Mouse (Mus musculus) limb, embryonic 10.5 days (tissue): Measurements from ENCODE around the gene Syce2. TPM values are rescaled to one million over a fixed set of nuclear protein-coding genes. Genes with fewer than 3 reads are reported as not detected.
A peak's percentile ranks its signal among the peaks of the same experiment; 100 is the strongest.

Source experiments
- DNase-seq: peaks from one replicate; pipeline ENCODE4 v3.0.0-alpha.2; 2017; ENCODE audit warnings: low spot score
- H3K27ac ChIP-seq: fragments of 300-500 bp; sonication (generic); 2 replicates; pipeline ENCODE4 v1.5.1; 2016; ENCODE audit warnings: mild to moderate bottlenecking
- H3K27me3 ChIP-seq: fragments of 300-500 bp; sonication (generic); 2 replicates; pipeline ENCODE4 v1.6.1; 2016; ENCODE audit warnings: low read depth, mild to moderate bottlenecking; ENCODE audit not compliant: poor library complexity, severe bottlenecking
- H3K36me3 ChIP-seq: fragments of 300-500 bp; sonication (generic); 2 replicates; pipeline ENCODE4 v1.6.1; 2016; ENCODE audit warnings: mild to moderate bottlenecking, moderate library complexity
- H3K4me1 ChIP-seq: fragments of 300-500 bp; sonication (generic); 2 replicates; pipeline ENCODE4 v1.6.1; 2016
- H3K4me3 ChIP-seq: fragments of 300-500 bp; sonication (generic); 2 replicates; pipeline ENCODE4 v1.5.1; 2016; ENCODE audit warnings: mild to moderate bottlenecking, moderate library complexity
- H3K9me3 ChIP-seq: fragments of 300-500 bp; sonication (generic); replicated peaks from 2 replicates; pipeline ENCODE4 v1.6.1; 2016; ENCODE audit warnings: mild to moderate bottlenecking
- WGBS: fragments of 180-500 bp; shearing (Covaris S2); methylation state at CpG from one replicate; pipeline ENCODE4 v1.1.7; 2016; 5-methylcytosine and 5-hydroxymethylcytosine counted together
- polyA plus RNA-seq: library from polyadenylated mRNA; unstranded; fragments of >200 nt; fragmentation: Nextera tagmentation; extraction: Ambion mirVana; gene quantifications from 2 replicates; pipeline ENCODE4 v1.2.1, GENCODE M21; 2016

The Syce2 gene
- polyA plus RNA-seq, 1 experiment from 2014 or later, result 92.8 TPM

DNA sequence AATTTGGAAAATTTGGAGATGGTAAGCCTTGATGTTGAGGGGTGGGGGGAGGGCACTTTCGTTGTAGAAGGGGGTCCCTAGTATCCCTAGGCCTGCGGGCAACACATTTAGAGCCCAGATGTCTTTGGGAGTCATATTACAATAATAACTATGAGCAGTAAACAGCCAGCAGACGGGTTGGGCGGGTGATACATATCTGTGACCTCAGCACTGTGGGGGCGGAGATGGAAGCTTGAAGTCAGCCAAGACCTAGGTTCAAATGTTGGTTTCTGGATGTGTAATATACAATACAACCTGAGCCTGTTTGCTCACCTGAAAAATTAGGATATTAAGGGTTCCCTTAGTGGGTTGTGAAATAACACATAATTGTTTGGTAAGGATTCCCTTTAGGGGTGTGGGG lies 38.0 kb downstream of the Syce2 start:
- WGBS, result 79% methylated on average over 5 of the region's 5 CpGs
- Histone ChIP-seq H3K36me3 (0 out of 2 replicates have a peak, but pooled peaks cover 5% of the 10 kb centered on the region), H3K27ac (no peak overlapping the region), H3K4me1 (peaks cover 32% of the 10 kb centered on the region), H3K4me3 (no peak overlapping the region), H3K27me3 (peaks cover 64% of the 10 kb centered on the region), H3K9me3 (no peaks in the 10 kb centered on the region)
- DNase-seq, result no peak

DNA sequence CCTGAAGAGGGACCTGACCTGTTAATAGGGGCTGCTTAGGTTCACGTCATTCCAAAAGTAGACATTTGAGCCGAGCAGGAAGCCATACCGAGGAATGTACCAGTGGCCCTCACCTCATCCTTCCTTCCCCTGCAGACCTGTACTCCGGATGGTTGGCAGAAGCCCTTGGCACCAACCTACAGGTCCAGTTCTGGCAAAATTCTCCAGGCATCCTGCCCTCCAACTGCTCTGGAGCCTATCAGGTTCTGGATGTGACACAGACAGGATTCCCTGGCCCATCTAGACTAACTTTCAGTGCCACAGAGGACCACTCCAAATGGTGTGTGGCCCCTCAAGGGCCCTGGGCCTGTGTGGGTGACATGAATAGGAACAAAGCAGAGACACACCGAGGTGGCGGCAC lies 38.6 kb downstream of the Syce2 start:
- Histone ChIP-seq H3K36me3 (0 out of 2 replicates have a peak, but pooled peaks cover 5% of the 10 kb centered on the region), H3K9me3 (no peaks in the 10 kb centered on the region), H3K27me3 (peaks cover 70% of the 10 kb centered on the region), H3K4me1 (peaks cover 32% of the 10 kb centered on the region), H3K27ac (no peak overlapping the region), H3K4me3 (no peak overlapping the region)
- no peak for DNase-seq
- 85% methylated on average over 6 of the region's 6 CpGs for WGBS

DNA sequence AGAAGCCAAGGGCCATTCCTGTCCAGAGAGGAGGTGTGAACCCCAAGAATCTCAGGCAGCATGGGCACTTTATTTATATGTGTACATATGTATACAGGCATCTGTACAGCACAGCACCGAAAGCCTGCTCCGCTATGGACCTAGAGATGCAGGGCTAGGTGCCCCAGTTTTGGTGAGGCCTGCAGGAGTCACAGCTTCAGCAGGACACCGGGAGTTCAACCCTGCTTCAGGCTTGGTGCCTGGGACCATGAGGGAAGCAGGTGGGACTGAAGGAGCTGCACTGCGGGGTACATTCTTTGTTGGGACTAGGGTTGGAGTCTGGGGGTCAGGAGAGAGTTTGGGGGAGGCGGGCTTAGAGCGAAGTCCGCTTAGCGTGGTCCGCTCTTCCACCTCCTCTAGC lies 39.9 kb downstream of the Syce2 start:
- 83% methylated on average over 9 of the region's 9 CpGs for WGBS
- no peak for DNase-seq
- Histone ChIP-seq H3K4me1 (peaks cover 32% of the 10 kb centered on the region), H3K27ac (no peak overlapping the region), H3K9me3 (no peaks in the 10 kb centered on the region), H3K4me3 (peak overlapping the region; percentile 52), H3K36me3 (0 out of 2 replicates have a peak, but pooled peaks cover 5% of the 10 kb centered on the region), H3K27me3 (peaks cover 83% of the 10 kb centered on the region)

DNA sequence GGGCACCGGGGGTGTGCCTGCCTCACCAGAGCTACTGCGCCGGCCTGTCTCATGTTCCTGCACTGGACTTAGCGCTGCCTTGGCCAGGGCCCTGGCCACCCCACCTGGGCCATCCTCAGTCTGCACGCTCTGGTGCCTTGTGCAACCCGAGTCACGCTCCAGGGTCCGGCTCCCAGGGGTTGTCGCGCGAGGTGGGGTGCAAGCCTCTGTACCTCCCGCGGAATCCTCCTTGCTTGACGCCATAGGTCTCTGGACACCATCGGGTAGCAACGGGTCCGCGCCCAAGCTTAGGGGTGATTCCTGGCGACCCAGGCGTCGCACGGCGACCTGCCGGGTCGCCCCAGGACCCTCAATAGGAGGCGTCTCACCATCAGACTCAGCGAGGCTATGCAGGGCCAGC lies 40.5 kb downstream of the Syce2 start:
- Histone ChIP-seq H3K27ac (no peak overlapping the region), H3K36me3 (0 out of 2 replicates have a peak, but pooled peaks cover 5% of the 10 kb centered on the region), H3K27me3 (peaks cover 88% of the 10 kb centered on the region), H3K4me3 (peak overlapping the region; percentile 52), H3K4me1 (peaks cover 32% of the 10 kb centered on the region), H3K9me3 (no peaks in the 10 kb centered on the region)
- 18% methylated on average over 27 of the region's 27 CpGs for WGBS
- DNase-seq, result no peak

DNA sequence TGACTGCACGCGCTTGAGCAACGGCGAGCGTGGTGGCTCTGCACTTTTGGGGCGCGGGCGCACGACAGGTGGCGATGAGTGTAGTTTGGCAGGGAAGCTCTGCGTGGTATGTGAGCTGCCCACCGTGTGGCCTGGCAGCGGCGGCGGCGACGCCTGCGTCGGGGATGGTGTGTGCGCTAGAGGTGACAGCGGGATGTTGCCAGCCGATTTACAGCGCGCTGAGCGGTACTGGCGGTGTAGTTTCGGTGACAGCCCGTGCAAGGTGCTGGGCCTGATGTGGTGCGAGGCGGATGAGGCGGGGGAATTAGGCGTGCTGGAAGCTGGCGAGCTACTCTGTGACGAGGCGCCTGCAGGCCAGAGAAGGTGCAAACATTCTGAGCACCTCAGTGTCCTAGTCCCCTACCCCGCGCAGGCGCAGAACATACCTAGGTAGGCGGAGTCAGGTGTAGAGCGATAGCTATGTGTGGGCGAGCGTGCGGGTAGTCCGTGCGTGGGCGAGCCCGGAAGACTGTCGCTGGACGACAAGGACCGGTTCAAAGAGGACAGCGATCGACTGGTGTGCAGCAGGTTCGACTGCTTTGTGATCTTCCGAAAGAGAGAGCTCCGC lies 41.1 kb downstream of the Syce2 start:
- H3K9me3 ChIP-seq, result no peaks in the 10 kb centered on the region
- H3K4me3 ChIP-seq, result peak overlapping the region; percentile 52
- H3K27me3 ChIP-seq, result peaks cover 95% of the 10 kb centered on the region
- DNase-seq, result peak; percentile 78
- H3K27ac ChIP-seq, result no peak overlapping the region
- WGBS, result 2% methylated on average over 55 of the region's 55 CpGs
- peaks cover 31% of the 10 kb centered on the region for H3K4me1 ChIP-seq
- H3K36me3 ChIP-seq, result 0 out of 2 replicates have a peak, but pooled peaks cover 5% of the 10 kb centered on the region

DNA sequence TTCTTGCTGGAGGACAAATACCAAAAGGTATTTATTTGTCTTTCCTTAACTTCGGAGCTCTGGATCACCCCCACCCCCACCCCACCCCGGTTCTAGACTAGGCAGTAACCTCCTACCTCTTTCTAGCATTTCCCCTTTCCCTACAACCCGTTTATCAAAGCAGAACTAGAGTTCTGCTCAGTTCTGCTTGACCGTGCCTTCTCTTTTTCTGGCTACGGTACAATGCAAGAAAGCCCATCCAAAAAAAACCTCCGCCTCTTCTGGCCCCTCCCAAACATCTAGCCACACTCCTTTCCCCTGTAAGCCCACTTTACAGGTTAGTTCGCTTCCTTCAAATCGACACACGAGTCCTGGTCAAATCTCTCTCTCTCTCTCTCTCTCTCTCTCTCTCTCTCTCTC lies 41.6 kb downstream of the Syce2 start:
- WGBS, result 19% methylated on average over 9 of the region's 9 CpGs
- Histone ChIP-seq H3K27ac (no peak overlapping the region), H3K27me3 (peaks cover 100% of the 10 kb centered on the region), H3K4me1 (peaks cover 29% of the 10 kb centered on the region), H3K36me3 (0 out of 2 replicates have a peak, but pooled peaks cover 5% of the 10 kb centered on the region), H3K9me3 (no peaks in the 10 kb centered on the region), H3K4me3 (peak overlapping the region; percentile 52)
- DNase-seq, result no peak

DNA sequence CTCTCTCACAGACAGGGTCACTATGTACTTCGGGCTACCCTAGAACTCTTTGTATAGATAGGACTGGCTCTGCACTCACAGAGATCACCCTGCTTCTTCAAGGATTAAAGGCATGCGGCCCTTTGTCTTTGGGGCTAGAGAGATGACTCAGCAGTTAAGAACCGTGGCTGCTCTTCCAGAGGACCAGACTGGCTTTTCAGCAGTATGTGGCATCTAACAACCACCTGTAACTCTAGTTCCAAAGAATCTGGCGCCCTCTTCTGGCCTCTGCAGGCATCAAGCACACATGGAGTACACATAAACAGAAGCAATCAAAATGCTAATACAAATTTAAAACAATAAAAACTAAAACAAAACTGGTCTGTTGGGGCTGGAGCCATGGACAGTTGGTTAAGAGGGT lies 42.0 kb downstream of the Syce2 start:
- Histone ChIP-seq H3K4me1 (peaks cover 28% of the 10 kb centered on the region), H3K4me3 (no peak overlapping the region), H3K27ac (no peak overlapping the region), H3K27me3 (peaks cover 100% of the 10 kb centered on the region), H3K9me3 (no peaks in the 10 kb centered on the region), H3K36me3 (0 out of 2 replicates have a peak, but pooled peaks cover 5% of the 10 kb centered on the region)
- DNase-seq, result no peak
- 38% methylated on average over 4 of the region's 4 CpGs for WGBS

DNA sequence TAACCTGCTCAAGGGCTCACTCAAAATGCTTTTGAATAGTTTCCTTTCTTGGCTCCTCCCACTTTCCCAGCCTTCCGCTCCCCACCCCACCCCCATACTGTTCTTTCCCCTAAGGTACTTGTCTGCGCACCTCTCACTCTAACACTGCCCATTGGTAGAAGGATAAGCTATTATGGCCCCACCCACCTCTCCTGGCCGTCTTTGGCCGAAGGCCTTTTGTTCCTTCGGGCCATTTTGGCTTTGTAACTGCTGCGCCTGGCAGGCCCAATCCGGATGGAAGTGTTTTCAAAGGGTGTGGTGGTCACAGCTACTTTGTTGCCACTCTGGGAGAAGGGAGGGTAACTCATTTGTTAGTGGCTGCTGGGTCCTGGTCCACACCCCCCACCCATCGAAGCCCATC lies 43.4 kb downstream of the Syce2 start:
- Histone ChIP-seq H3K9me3 (no peaks in the 10 kb centered on the region), H3K4me1 (peaks cover 17% of the 10 kb centered on the region), H3K4me3 (no peak overlapping the region), H3K27ac (no peak overlapping the region), H3K36me3 (0 out of 2 replicates have a peak, but pooled peaks cover 5% of the 10 kb centered on the region), H3K27me3 (peaks cover 99% of the 10 kb centered on the region)
- 88% methylated on average over 8 of the region's 8 CpGs for WGBS
- no peak for DNase-seq

DNA sequence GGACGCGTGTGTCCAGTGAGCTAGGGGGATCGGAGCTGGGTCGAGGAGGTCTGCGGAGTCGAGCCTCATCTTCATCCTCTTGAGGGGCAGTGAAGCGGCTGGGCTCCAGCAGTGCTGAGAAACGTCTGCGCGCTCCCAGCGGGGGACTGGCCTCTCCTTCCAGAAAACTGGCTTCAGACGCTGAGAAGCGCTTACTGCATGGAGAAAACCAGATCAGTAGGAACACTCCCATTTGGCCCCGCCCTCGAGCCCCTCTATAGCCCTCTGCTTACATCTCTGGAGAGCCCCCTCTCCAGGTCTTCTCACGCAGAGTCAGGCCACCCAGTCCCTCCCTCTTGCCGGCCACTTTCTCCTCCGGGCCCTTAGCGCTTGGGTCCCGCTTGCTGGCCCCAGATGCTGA lies 45.9 kb downstream of the Syce2 start:
- no peak overlapping the region for H3K27ac ChIP-seq
- no peak overlapping the region for H3K4me3 ChIP-seq
- peaks cover 8% of the 10 kb centered on the region for H3K4me1 ChIP-seq
- DNase-seq, result no peak
- no peaks in the 10 kb centered on the region for H3K9me3 ChIP-seq
- H3K36me3 ChIP-seq, result no peaks in the 10 kb centered on the region
- H3K27me3 ChIP-seq, result peaks cover 85% of the 10 kb centered on the region
- WGBS, result 26% methylated on average over 20 of the region's 20 CpGs

DNA sequence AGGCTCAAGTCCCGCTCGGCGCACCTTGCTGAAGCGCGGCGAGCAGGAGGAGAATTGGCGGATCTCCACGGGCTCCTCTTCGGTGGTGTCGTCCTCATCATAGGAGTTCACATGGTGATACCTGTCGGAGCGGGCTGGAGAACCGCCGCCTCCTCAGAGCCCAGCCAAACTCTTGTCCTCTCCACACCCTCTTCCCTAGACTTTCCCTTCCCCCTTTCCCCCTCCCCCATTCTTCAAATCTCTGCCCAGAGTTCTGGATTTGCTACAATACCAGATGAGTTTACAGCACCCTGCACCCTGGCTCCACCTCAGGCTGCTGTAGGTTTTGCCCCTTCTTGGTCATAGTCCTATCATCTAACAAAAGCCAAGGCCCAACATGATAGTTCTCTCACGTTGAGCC lies 46.7 kb downstream of the Syce2 start:
- no peaks in the 10 kb centered on the region; the same call in 1 of the 2 replicates for H3K4me1 ChIP-seq
- H3K36me3 ChIP-seq, result no peaks in the 10 kb centered on the region
- DNase-seq, result no peak
- no peak overlapping the region for H3K27ac ChIP-seq
- no peaks in the 10 kb centered on the region for H3K9me3 ChIP-seq
- 92% methylated on average over 15 of the region's 15 CpGs for WGBS
- H3K27me3 ChIP-seq, result peaks cover 79% of the 10 kb centered on the region
- no peak overlapping the region for H3K4me3 ChIP-seq

DNA sequence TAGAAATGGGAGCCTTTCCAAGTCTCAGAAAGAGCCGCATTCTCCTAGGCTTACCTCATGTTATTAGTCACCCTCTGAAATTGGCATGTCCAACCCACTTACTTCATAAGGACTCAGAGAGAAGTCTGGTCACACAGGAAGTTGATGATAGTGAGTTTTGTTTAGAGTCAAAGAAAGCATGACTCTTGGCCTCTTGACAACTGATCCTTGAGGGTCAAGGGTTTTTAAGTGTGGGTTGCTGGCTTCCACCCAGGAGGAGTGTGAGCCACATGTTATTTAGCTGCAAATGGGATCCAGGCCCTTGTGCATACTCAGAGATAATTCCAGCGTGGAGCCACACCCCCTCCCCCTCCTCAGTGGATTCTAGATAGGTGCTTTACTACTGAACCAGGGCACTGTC lies 49.7 kb downstream of the Syce2 start:
- no peaks in the 10 kb centered on the region; the same call in 1 of the 2 replicates for H3K4me1 ChIP-seq

DNA sequence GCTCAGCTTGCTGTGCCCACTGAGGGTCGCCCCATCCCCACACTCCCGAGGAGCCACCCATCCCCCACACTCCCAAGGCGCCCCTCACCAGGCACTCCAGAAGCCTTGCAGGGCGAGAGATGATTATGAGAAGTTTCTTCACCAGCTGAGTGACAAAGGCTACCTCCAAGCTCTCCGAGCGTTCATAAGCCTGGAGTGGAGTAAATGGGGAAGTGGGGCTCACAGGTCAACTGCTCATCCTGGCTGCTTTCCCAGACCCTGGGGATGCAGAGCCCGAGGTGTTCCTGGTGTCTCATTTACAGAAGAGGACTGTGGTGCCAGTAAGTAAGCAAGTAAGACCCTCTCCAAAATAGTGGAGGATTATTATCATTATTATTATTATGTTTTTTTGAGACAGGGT lies 53.6 kb downstream of the Syce2 start:
- WGBS, result 71% methylated on average over 7 of the region's 7 CpGs
- H3K27ac ChIP-seq, result no peak overlapping the region
- no peaks in the 10 kb centered on the region for H3K9me3 ChIP-seq
- peaks cover 11% of the 10 kb centered on the region for H3K4me1 ChIP-seq
- H3K36me3 ChIP-seq, result no peaks in the 10 kb centered on the region
- H3K27me3 ChIP-seq, result peaks cover 64% of the 10 kb centered on the region
- no peak overlapping the region for H3K4me3 ChIP-seq
- no peak for DNase-seq

More for the DNA sequence above, 49.7 kb downstream of the Syce2 start:
- no peak overlapping the region for H3K27ac ChIP-seq
- no peaks in the 10 kb centered on the region for H3K36me3 ChIP-seq
- H3K27me3 ChIP-seq, result peaks cover 65% of the 10 kb centered on the region
- no peak overlapping the region for H3K4me3 ChIP-seq
- no peak for DNase-seq
- 86% methylated on average over 2 of the region's 2 CpGs for WGBS
- H3K9me3 ChIP-seq, result no peaks in the 10 kb centered on the region

DNA sequence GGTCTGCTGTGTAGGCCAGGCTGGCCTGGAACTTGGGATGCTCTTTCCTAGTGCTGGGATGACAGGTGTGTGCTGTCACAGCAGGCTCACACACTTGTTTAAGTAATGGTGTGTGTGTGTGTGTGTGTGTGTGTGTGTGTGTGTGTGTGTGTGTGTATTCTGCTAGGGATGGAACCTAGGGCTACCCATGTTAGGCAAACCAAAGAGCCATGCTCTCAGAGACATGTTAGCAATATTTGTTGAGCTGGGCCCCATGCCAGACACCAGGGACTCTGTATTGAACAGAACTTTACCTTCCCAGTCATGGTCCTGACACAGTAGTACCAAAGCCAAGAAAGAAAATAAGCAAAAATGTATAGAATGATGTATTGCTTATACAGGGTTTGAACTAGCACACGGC lies 55.6 kb downstream of the Syce2 start:
- no peak overlapping the region for H3K4me3 ChIP-seq
- 88% methylated on average over 1 of the region's 1 CpGs for WGBS
- no peaks in the 10 kb centered on the region for H3K36me3 ChIP-seq
- DNase-seq, result no peak
- H3K27me3 ChIP-seq, result peaks cover 74% of the 10 kb centered on the region
- H3K9me3 ChIP-seq, result no peaks in the 10 kb centered on the region
- no peak overlapping the region for H3K27ac ChIP-seq
- H3K4me1 ChIP-seq, result peaks cover 11% of the 10 kb centered on the region
